Mouse (Mus musculus) layer of hippocampus, adult 9-11 months (tissue): ENCODE results near the gene Mgat4b.
"Not testable (repeated sequence)": the region's sequence is repeated elsewhere in the genome, so short reads cannot be mapped to it uniquely, and the experiment has no call there.

Source experiments
- DNase-seq: peaks from one replicate; pipeline ENCODE4 v3.0.0; 2022

Gene Mgat4b

DNA sequence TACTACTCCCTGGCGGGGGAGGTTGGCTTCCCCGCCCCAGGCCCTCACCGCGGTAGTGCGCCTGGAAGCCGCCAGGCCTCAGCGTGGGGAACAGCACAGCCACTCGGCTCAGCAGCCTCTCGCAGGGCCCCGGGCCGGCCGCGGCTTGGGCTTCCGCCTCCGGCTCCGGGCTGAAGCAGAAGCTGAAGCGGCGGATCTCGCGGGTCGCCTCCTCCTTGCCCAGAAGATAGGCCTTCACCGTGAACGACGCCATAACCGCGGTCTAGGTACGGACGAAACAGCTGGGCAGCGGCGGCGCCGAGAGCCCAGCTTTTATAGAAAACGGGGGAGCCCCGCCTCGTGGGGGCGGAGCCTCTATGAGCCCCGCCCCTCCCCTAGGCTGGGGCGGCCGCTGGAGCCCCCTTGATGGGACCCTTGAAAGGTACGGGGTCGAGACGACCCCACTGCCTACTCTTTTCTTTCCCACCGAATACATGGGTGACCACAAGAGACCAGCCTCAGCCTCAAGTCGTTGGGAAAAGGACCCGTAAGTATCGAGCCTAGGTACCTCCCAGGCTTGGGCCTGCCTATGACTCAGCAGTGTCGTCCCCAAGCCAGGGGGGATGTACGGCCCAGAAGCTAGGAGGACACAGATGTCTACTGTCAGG lies at the start of gene Mgat4b, which contains the start of gene Sqstm1:
Mgat4b (plus strand) TSS at position 386 of the 647 bp plus-strand sequence.
Sqstm1 (minus strand) TSS at position 323 of the 647 bp plus-strand sequence.
- DNase-seq, result peak; percentile 73

- DNase-seq, result no peak
Observed at GRCm38 (mm10) chr11:50161578-50162304, 48.9 kb upstream of the Mgat4b start.

DNA sequence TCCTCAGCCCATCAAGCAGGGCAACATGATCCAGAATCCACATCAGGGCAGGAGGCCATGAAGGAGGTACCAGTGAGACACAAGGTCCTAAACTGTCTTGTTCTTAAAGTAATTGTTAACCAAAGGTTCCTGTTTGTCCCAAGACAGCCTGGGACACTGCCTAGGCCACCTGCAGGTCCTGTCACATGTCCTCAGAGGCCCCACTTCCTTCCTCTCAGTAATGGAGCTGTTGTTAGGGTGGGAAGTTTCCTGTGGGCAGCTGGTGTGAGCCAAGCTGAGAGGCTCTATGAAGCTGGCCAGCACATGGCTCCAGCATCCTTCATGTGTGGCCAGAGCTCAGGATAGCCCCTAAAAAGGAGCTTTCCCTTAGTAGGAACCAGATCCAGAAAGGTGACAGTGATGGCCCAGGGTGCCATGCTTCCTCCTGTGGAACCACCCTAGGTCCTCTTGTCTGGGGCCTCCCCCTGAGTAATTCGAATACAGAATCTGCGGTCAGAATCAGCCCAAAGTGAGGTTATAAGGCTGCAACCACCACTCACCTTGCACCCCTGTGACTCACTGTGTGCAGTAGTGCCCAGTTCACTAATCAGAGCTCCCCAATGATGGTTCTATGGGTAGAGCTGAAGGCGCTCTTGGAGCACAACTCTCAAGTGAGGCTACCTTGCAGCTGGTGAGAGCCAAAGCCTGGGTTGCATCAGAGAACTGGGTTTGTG lies 48.2 kb upstream of the Mgat4b start:
- DNase-seq, result no peak

DNA sequence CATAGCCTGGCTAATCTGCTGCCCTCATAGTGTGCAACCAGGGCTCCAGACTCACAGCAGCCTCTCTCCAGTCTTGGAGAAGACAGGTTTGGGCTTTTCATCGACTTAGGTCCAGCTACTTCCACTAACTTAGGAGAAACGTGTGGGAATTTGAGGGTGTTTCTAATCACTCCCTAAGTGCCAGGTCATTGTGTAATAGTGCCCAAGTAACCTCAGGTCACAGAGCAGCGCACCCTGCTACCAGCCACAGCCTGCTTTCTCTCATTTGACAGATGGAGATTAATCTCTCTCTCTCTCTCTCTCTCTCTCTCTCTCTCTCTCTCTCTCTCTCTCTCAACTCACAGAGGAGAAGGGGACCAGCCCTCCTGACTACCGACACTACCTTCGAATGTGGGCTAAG lies 42.3 kb upstream of the Mgat4b start:
- DNase-seq, result no peak

GRCm38 (mm10) chr11:50174111-50174729 lies 36.5 kb upstream of the Mgat4b start, which contains the start of gene Mrnip:
TSS of gene Mrnip (plus strand) at chr11:50174444.
- not testable (repeated sequence) for DNase-seq

DNA sequence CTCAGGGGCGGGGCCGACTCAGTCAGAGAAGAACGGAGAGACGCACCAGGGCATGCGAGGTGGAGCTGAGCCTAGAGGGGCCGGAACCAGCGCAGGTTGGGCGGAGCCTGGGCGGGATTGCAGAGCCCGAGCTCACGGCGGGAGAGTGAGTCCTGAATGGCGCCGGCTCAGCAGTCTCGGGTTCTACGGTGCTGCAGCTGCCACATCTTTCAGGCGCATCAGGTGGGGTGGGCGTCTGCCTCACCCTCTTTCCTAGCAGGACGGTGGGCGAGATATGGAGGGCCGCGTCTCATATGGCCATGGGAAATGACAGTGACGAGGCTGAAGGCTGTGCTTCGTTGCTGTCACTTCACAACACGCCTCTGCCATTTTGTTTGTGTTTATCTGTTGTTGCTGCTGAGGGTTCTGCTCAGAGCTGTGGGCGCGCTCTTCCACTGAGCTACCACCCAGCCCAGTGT lies 35.9 kb upstream of the Mgat4b start:
- peak; percentile 98 for DNase-seq

DNA sequence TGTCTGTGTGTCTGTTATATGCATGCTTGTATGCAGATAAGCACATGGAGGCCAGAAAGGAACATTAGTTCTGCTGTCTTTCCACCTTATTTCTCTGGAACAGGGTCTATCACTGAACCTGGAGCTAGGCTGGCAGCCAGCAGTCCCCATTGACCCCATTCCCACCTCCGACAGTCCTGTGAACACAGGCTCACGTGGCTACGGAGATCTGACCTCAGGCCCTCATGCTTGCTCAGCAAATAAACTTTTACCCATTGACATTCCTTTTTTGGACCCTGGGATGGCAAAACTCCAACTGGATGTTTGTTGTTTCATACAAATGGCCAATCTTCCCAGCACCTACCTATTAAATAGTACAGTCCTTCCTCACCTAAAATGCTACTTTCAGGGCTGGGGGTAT lies 34.3 kb upstream of the Mgat4b start:
- no peak for DNase-seq

- DNase-seq, result no peak
Observed at GRCm38 (mm10) chr11:50177111-50177510, 33.6 kb upstream of the Mgat4b start.

DNA sequence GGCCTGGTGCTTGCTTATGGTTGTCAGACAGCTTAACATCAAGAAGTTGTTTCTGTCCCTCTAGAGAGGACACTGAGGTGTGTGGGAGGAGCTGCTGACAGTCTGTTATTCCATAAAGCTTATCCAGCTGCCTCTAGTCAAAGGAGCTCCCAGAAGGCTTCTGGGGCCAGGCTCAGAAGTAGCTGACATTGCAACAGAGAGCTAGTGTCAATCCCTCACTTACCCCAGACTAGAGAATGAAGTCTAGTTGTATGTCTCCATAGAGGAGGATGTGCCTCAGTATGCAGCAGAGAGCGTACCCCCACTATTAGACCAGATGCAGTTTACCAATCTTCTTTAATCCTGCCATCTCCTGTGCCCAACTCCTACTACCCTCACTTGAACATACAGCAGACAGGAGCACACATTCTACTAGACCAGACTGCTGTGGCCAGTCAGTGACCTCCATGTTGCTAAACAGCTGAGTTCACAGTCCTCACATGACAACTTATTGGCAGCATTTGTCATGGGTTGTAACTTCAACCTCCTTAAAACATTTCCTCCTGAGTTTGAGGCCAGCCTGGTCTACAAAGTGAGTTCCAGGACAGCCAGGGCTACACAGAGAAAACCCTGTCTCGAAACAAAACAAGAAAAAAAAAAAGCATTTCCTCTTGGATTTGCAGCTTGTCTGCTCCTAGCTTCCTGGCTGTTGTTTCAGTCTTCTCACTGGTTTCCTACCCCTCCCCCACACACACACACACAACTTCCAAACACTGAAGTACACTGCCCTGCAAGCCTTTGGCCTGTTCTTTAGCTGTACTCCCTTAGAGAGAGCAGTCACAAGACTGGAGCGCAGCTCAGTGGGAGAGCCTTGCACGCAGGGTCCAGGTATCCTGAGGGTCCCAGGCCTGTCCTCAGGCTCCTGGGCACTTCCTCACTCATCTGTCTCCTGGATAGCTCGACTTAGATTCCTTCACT lies 31.9 kb upstream of the Mgat4b start:
- no peak for DNase-seq

- no peak for DNase-seq
Observed at GRCm38 (mm10) chr11:50180478-50181231, 30.0 kb upstream of the Mgat4b start.

GRCm38 (mm10) chr11:50182702-50183101 lies 28.0 kb upstream of the Mgat4b start:
- DNase-seq, result no peak

GRCm38 (mm10) chr11:50184788-50185187 lies 25.9 kb upstream of the Mgat4b start:
- DNase-seq, result no peak

GRCm38 (mm10) chr11:50188682-50189081 lies 22.0 kb upstream of the Mgat4b start:
- no peak for DNase-seq

- no peak for DNase-seq
Observed at GRCm38 (mm10) chr11:50190362-50190761, 20.3 kb upstream of the Mgat4b start.

- DNase-seq, result no peak
Observed at GRCm38 (mm10) chr11:50192278-50192677, 18.4 kb upstream of the Mgat4b start.

DNA sequence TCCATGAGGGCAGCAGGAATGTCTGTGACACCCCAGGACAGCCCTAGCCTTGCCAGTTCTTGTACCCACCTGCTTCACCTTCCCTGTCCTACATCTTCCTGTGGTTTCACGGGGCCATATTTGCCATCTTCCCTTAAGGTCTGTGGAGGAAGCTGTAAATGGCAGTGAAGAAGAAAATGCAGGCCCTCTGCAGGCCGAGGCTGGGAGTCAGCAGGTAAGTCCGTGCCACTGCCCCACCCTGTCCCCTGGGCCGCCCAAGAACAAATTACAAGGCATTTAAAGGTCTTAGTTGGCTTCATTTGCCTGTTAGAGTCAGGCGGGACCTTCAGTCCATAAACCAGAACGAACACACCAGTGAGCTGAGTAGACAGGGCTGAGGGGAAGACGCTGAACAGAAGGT lies 16.6 kb upstream of the Mgat4b start:
- no peak for DNase-seq

DNA sequence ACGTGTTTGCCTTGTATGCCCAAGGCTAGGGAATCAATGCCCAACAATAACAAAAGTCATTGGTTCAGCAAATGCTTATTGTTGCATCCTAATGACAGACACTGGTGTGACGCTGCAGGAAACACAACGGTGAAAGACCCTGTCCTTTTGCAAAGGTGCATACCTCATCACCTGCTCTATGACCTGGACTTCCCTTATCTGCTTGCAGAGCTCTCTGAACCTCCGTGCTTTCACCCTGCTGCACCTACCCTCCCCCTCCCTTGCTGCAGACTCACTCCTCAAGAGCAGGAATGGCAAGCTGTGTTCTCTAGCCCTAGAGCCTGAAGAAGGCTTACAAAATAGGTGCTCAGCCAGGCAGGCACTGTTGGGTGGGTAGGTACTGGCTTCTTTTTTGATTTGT lies 15.9 kb upstream of the Mgat4b start:
- no peak for DNase-seq

DNA sequence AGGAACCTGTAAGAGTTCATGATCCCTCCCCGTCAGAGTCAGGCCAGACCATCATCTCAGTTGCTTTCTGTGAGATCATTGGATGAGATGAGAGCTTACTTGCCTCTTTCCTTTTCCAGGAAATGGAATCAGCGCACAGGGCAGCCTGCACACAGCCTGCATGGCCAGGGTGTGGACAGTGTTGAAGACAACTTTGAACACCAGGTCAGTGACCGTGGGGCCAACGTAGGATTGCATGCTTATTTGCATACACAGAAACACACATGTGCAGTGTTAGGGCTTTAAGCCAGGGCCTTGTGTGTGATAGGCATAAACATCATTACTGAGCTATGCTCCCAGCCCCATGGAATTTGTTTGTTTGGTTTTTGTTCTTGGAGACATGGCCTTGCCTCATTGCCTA lies 13.2 kb upstream of the Mgat4b start:
- DNase-seq, result no peak

DNA sequence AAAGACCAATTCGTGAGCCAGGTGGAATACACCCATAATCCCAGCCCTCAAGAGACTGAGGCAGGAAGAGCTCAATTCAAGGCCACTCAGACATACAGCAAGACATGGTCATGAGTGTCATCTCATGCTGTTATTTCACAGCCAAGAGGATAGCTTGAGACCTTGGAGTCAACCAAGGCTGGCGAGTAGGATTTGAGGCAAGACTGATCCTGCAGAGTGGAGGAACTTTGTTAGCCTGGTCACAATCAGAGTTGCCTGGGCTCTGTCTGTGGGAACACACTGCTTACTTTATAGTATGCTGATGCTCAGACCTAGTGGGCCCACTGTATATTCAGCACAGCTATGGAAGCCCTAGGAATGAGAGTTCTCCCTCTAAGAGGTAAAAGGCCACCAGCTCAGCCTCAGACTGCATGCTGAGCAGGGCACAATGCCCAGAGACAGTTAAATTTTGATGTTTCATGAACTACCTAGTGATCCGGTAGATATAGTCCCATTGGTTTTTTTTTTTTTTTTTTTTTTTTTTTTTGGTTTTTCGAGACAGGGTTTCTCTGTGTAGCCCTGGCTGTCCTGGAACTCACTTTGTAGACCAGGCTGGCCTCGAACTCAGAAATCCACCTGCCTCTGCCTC lies 12.4 kb upstream of the Mgat4b start:
- DNase-seq, result no peak

- DNase-seq, result no peak
Observed at GRCm38 (mm10) chr11:50198916-50199315, 11.8 kb upstream of the Mgat4b start.

DNA sequence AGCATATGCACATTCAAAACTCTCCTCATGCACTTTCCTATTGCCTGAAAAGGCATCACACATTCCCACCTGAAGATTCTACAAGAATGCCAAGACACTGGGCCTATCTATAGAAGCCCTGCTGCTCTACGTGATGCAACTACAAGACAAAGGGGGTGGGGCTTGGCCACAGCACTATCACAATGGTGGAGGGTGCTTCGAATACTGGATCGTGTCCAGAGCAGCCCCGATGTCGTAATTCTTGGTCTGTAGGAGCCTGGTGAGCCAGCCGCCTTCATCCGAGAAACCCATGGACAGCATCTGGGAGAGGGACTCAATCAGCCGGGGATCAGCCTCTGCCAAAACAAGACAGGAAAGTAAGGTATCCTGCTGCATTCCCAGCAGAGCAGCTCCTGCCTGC lies 10.1 kb upstream of the Mgat4b start:
- no peak for DNase-seq
